8 mouse cellular contexts compared by ENCODE assay signal in genomic region chr9:53247953-53248397, GRCm38 (mm10). TPM values are rescaled to one million over a fixed set of nuclear protein-coding genes. Genes with fewer than 3 reads are reported as not detected.
DNase-seq lines count a peak whose midpoint lies in the region; ATAC-seq and TF ChIP-seq lines count a peak whose summit lies in the region.

Gene Ddx10, minus strand, starts transcription at chr9:53248053.

- no peaks in the 10 kb centered on the region for H3K9me3 ChIP-seq in erythroblast, embryonic 14.5 days (ENCODE audit: control insufficient read depth, low read length)
- no peaks in the 10 kb centered on the region for H3K9me3 ChIP-seq in heart, embryonic 11.5 days (replicated peaks; ENCODE audit: control insufficient read depth, low read length)
- no peaks in the 10 kb centered on the region for H3K9me3 ChIP-seq in kidney, embryonic 16.5 days (ENCODE audit: low read length)

- peaks cover 23% of the 10 kb centered on the region for H3K4me1 ChIP-seq in erythroblast, embryonic 14.5 days (ENCODE audit: control insufficient read depth)
- H3K4me1 ChIP-seq in heart, embryonic 11.5 days (ENCODE audit: control insufficient read depth, insufficient read depth, low read length) = peaks cover 4% of the 10 kb centered on the region
- H3K4me1 ChIP-seq in kidney, embryonic 16.5 days (ENCODE audit: insufficient read depth, low read length) = peaks cover 10% of the 10 kb centered on the region
- H3K4me1 ChIP-seq in liver, adult 2 months (ENCODE audit: control insufficient read depth, insufficient read depth, low read length) = peaks cover 4% of the 10 kb centered on the region; the same call in 1 of the 2 replicates

- no peak for TF ChIP-seq CTCF in C2C12 (IDR thresholded peaks at IDR 0.05; ENCODE audit: control insufficient read depth, insufficient read depth, insufficient read length)
- no peak for TF ChIP-seq CTCF in brain, embryonic 14.5 days (IDR thresholded peaks at IDR 0.05; ENCODE audit: borderline replicate concordance, extremely low read depth, insufficient read depth, insufficient read length)
- no peak for TF ChIP-seq CTCF in liver, adult 2 months (IDR thresholded peaks at IDR 0.05; ENCODE audit: low read depth, low read length)

- DNase-seq in brain, embryonic 14.5 days (ENCODE audit: low read depth) = peak; percentile 99
- peak; percentile 94 for DNase-seq in liver, adult 2 months (ENCODE audit: extremely low read depth, low read depth, low spot score)
- peak; percentile 99 for DNase-seq in splenic B cell, adult 2 months (ENCODE audit: low read depth, low spot score)

- TF ChIP-seq POLR2A in brain, embryonic 14.5 days (IDR thresholded peaks at IDR 0.05; ENCODE audit: borderline replicate concordance, extremely low read depth, insufficient read depth, insufficient read length, poor library complexity, severe bottlenecking) = peak; percentile 47; the same call in 1 of the 2 replicates
- peak; percentile 70 for TF ChIP-seq POLR2A in liver, adult 2 months (IDR thresholded peaks at IDR 0.05; ENCODE audit: extremely low read depth, insufficient read depth, low read length)
- peak; percentile 93 for TF ChIP-seq POLR2A in myocyte (IDR thresholded peaks at IDR 0.05; ENCODE audit: insufficient read length, low read depth)

- H3ac ChIP-seq in C2C12 (ENCODE audit: control insufficient read depth, insufficient read length, low read depth) (peak within 1 kb of the TSS; percentile 85), myocyte (ENCODE audit: control insufficient read depth, insufficient read length) (peak within 1 kb of the TSS; percentile 51)

- H3K4me3 ChIP-seq in C2C12 (ENCODE audit: insufficient read depth, poor library complexity, severe bottlenecking) (peak within 1 kb of the TSS; percentile 92), myocyte (peak within 1 kb of the TSS; percentile 86)
- H3K4me3 ChIP-seq in erythroblast, embryonic 14.5 days (replicated peaks) = peak within 1 kb of the TSS; percentile 85
- peak within 1 kb of the TSS; percentile 57 for H3K4me3 ChIP-seq in heart, embryonic 11.5 days (ENCODE audit: low read depth, low read length)
- peak within 1 kb of the TSS; percentile 97 for H3K4me3 ChIP-seq in kidney, embryonic 16.5 days (ENCODE audit: low read length)
- peak within 1 kb of the TSS; percentile 84 for H3K4me3 ChIP-seq in liver, adult 2 months (ENCODE audit: insufficient read depth, low read depth, low read length)

- H3K79me3 ChIP-seq in C2C12 (ENCODE audit: low read depth) = peaks cover 22% of the 10 kb centered on the region

- WGBS in heart, embryonic 11.5 days (ENCODE audit: insufficient replicate concordance) = under 1% methylated on average over 35 of the region's 35 CpGs
- under 1% methylated on average over 35 of the region's 35 CpGs for WGBS in kidney, embryonic 16.5 days
- 1% methylated on average over 35 of the region's 35 CpGs for WGBS in liver, adult 2 months

- H3K79me2 ChIP-seq in C2C12 (ENCODE audit: control insufficient read depth, insufficient read depth) = peaks cover 48% of the 10 kb centered on the region
- H3K79me2 ChIP-seq in liver, adult 2 months (ENCODE audit: control insufficient read depth, insufficient read depth, low read length) = peaks cover 13% of the 10 kb centered on the region
- H3K79me2 ChIP-seq in myocyte (ENCODE audit: control insufficient read depth, insufficient read depth) = peaks cover 26% of the 10 kb centered on the region

- H3K27me3 ChIP-seq in C2C12 (ENCODE audit: control insufficient read depth, insufficient read depth, insufficient read length) (no peaks in the 10 kb centered on the region), myocyte (ENCODE audit: control insufficient read depth, insufficient read depth, insufficient read length) (no peaks in the 10 kb centered on the region)
- H3K27me3 ChIP-seq in erythroblast, embryonic 14.5 days (ENCODE audit: control insufficient read depth) = no peaks in the 10 kb centered on the region
- no peaks in the 10 kb centered on the region for H3K27me3 ChIP-seq in heart, embryonic 11.5 days (ENCODE audit: control insufficient read depth, insufficient read depth, low read length)
- no peaks in the 10 kb centered on the region for H3K27me3 ChIP-seq in kidney, embryonic 16.5 days (ENCODE audit: insufficient read depth, low read length)
- no peaks in the 10 kb centered on the region for H3K27me3 ChIP-seq in liver, adult 2 months (ENCODE audit: control insufficient read depth, insufficient read depth, low read length)
- H3K27me3 ChIP-seq in splenic B cell, adult 2 months (ENCODE audit: control insufficient read depth, insufficient read depth, low read length, poor library complexity, severe bottlenecking) = no peaks in the 10 kb centered on the region

- H3K9ac ChIP-seq in heart, embryonic 11.5 days (ENCODE audit: low read depth, low read length) = peak within 1 kb of the TSS; percentile 56
- H3K9ac ChIP-seq in kidney, embryonic 16.5 days (replicated peaks; ENCODE audit: low read length) = peak within 1 kb of the TSS; percentile 85
- H3K9ac ChIP-seq in liver, adult 2 months (ENCODE audit: low read depth, low read length) = peak within 1 kb of the TSS; percentile 76

- peak; percentile 99 for ATAC-seq in heart, embryonic 11.5 days (replicated peaks; ENCODE audit: insufficient number of reproducible peaks, low FRiP score, low TSS enrichment)
- peak; percentile 99 for ATAC-seq in kidney, embryonic 16.5 days (ENCODE audit: low FRiP score, low TSS enrichment)

- H3K36me3 ChIP-seq in C2C12 (ENCODE audit: control insufficient read depth, insufficient read depth) (peaks cover 3% of the 10 kb centered on the region), myocyte (ENCODE audit: control insufficient read depth, insufficient read depth) (no peaks in the 10 kb centered on the region)
- H3K36me3 ChIP-seq in erythroblast, embryonic 14.5 days (ENCODE audit: control insufficient read depth) = no peaks in the 10 kb centered on the region; the same call in 1 of the 2 replicates
- H3K36me3 ChIP-seq in heart, embryonic 11.5 days (ENCODE audit: control insufficient read depth, insufficient read depth, low read length) = no peaks in the 10 kb centered on the region
- H3K36me3 ChIP-seq in kidney, embryonic 16.5 days (ENCODE audit: insufficient read depth, low read length) = no peaks in the 10 kb centered on the region
- no peaks in the 10 kb centered on the region for H3K36me3 ChIP-seq in liver, adult 2 months (ENCODE audit: control insufficient read depth, insufficient read depth, low read length)
- H3K36me3 ChIP-seq in splenic B cell, adult 2 months (ENCODE audit: control insufficient read depth, insufficient read depth, low read length, poor library complexity, severe bottlenecking) = no peaks in the 10 kb centered on the region

- H3K27ac ChIP-seq in heart, embryonic 11.5 days (ENCODE audit: low read depth, low read length) = no peak within 1 kb of the TSS
- no peak within 1 kb of the TSS; the same call in 1 of the 2 replicates for H3K27ac ChIP-seq in kidney, embryonic 16.5 days (ENCODE audit: low read length)
- no peak within 1 kb of the TSS for H3K27ac ChIP-seq in liver, adult 2 months (replicated peaks; ENCODE audit: insufficient read depth, low read depth, low read length)

- H3K4me2 ChIP-seq in heart, embryonic 11.5 days = peak within 1 kb of the TSS; percentile 97
- peak within 1 kb of the TSS; percentile 91 for H3K4me2 ChIP-seq in kidney, embryonic 16.5 days (replicated peaks; ENCODE audit: low read depth, low read length)
- peak within 1 kb of the TSS; percentile 75 for H3K4me2 ChIP-seq in myocyte (ENCODE audit: low read depth)

TF ChIP-seq in C2C12, 6 proteins besides CTCF, POLR2A, EP300 and RAD21:
- TF ChIP-seq MYOG (IDR thresholded peaks at IDR 0.05; ENCODE audit: control insufficient read depth, extremely low read depth, insufficient read length) = no peak
- no peak for TF ChIP-seq CEBPB (IDR thresholded peaks at IDR 0.05; ENCODE audit: low read depth)
- TF ChIP-seq MYOD1 (IDR thresholded peaks at IDR 0.05; ENCODE audit: control insufficient read depth, insufficient read length, low read depth) = no peak
- no peak for TF ChIP-seq FOSL1 (IDR thresholded peaks at IDR 0.05; ENCODE audit: insufficient read depth, low read length, poor library complexity, severe bottlenecking)
- TF ChIP-seq MAX (IDR thresholded peaks at IDR 0.05) = peak; percentile 94
- no peak for TF ChIP-seq USF1 (IDR thresholded peaks at IDR 0.05; ENCODE audit: low read depth)
TF ChIP-seq in C2C12: peak in this region for 1.

TF ChIP-seq in myocyte, 11 proteins besides CTCF, POLR2A, EP300 and RAD21:
- TF ChIP-seq REST (IDR thresholded peaks at IDR 0.05; ENCODE audit: insufficient read depth, insufficient read length) (no peak), POLR2AphosphoS2 (IDR thresholded peaks at IDR 0.05; ENCODE audit: insufficient read length, low read depth) (peak; percentile 90), SRF (IDR thresholded peaks at IDR 0.05; ENCODE audit: control insufficient read depth, insufficient read length, low read depth) (peak; percentile 79)

RNA-seq across cellular contexts. Expression of gene Ddx10, which starts in this region (rescaled TPM):
- polyA plus RNA-seq in C2C12 (2012; fragmentation: generic; extraction: Trizol) (6.5 TPM), myocyte (2012; fragmentation: generic; extraction: Trizol) (7.5 TPM)
- polyA plus RNA-seq in brain, embryonic 14.5 days (2012; rRNA removed) = 10.0 and 12.8 TPM in 2 replicates
- 0.11 and 0.20 TPM in 2 replicates for polyA plus RNA-seq in erythroblast, embryonic 14.5 days (2012)
- 19.5 and 22.1 TPM in 2 replicates for polyA plus RNA-seq in heart, embryonic 11.5 days (2014; fragmentation: Nextera tagmentation; extraction: Ambion mirVana)
- polyA plus RNA-seq in kidney, embryonic 16.5 days (2015; fragmentation: Nextera tagmentation; extraction: Ambion mirVana) = 30.1 and 31.0 TPM in 2 replicates
- total RNA-seq in liver, adult 2 months (2014; rRNA removed) = 6.3 and 7.8 TPM in 2 replicates
- 0.87 and 1.0 TPM in 2 replicates for polyA plus RNA-seq in liver, adult 2 months (2012; rRNA removed)
